Mouse (Mus musculus) intestine, embryonic 14.5 days (tissue): ENCODE measurements at regions not wholly inside any gene's neighbourhood (a gene's known extent, or its start where the extent isn't known, plus 50 kb on each side); places are given as distances from the start of the nearest gene placed in this dataset.

Experiments used
- ATAC-seq: fragments of 200-750 bp; cut with Nextera tagmentation; replicated peaks from 2 replicates; pipeline ENCODE4 v1.8.0; 2017; ENCODE audit warnings: low read depth, moderate number of reproducible peaks, moderate TSS enrichment, moderate library complexity; ENCODE audit not compliant: low FRiP score, low TSS enrichment
- DNase-seq: peaks from one replicate; pipeline ENCODE4 v3.0.0-alpha.2; 2018; ENCODE audit warnings: low spot score
- H3K27ac ChIP-seq: fragments of 300-500 bp; sonication (generic); 2 replicates; pipeline ENCODE4 v1.5.1; 2014; ENCODE audit warnings: low read depth, mild to moderate bottlenecking, control low read depth
- H3K27me3 ChIP-seq: fragments of 300-500 bp; sonication (generic); replicated peaks from 2 replicates; pipeline ENCODE4 v1.6.1; 2014; ENCODE audit warnings: low read length, control low read depth; ENCODE audit not compliant: control insufficient read depth, insufficient read depth
- H3K36me3 ChIP-seq: fragments of 300-500 bp; sonication (generic); 2 replicates; pipeline ENCODE4 v1.6.1; 2014; ENCODE audit warnings: low read length, control low read depth; ENCODE audit not compliant: control insufficient read depth, insufficient read depth
- H3K4me1 ChIP-seq: fragments of 300-500 bp; sonication (generic); replicated peaks from 2 replicates; pipeline ENCODE4 v1.6.1; 2014; ENCODE audit warnings: low read length, control low read depth, mixed read lengths; ENCODE audit not compliant: control insufficient read depth, insufficient read depth
- H3K4me2 ChIP-seq: fragments of 300-500 bp; sonication (generic); 2 replicates; pipeline ENCODE4 v1.6.1; 2014; ENCODE audit warnings: low read length
- H3K4me3 ChIP-seq: fragments of 300-500 bp; sonication (generic); 2 replicates; pipeline ENCODE4 v1.5.1; 2014; ENCODE audit warnings: low read depth, low read length, control low read depth, mixed read lengths
- H3K9ac ChIP-seq: fragments of 300-500 bp; sonication (generic); 2 replicates; pipeline ENCODE4 v1.6.1; 2014; ENCODE audit warnings: mild to moderate bottlenecking, low read length
- H3K9me3 ChIP-seq: fragments of 300-500 bp; sonication (generic); 2 replicates; pipeline ENCODE4 v1.6.1; 2016; ENCODE audit warnings: low read length, control low read depth; ENCODE audit not compliant: control insufficient read depth
- whole genome bisulfite sequencing: fragments of 180-500 bp; shearing (Covaris S2); extraction: QIAGEN DNeasy Blood & Tissue Kit; methylation state at CpG from one replicate; pipeline ENCODE4 v1.1.7; 2014; 5-methylcytosine and 5-hydroxymethylcytosine counted together

- H3K4me2 ChIP-seq = no peak overlapping the region
- H3K4me3 ChIP-seq = no peak overlapping the region
- ATAC-seq (no peak), DNase-seq (no peak)
- no peaks in the 10 kb centered on the region for H3K36me3 ChIP-seq
- no peak overlapping the region for H3K27ac ChIP-seq
- no peaks in the 10 kb centered on the region for H3K27me3 ChIP-seq
- H3K9me3 ChIP-seq = no peaks in the 10 kb centered on the region
- WGBS = 36% methylated on average over 13 of the region's 13 CpGs
- H3K4me1 ChIP-seq = no peaks in the 10 kb centered on the region
- no peak overlapping the region for H3K9ac ChIP-seq
Measured at GRCm38 (mm10) chr12:29141132-29141531, 387.1 kb upstream of the Myt1l start.

GRCm38 (mm10) chr12:29141855-29142254, 386.3 kb upstream of the Myt1l start:
- Histone ChIP-seq H3K4me3 (no peak overlapping the region), H3K36me3 (no peaks in the 10 kb centered on the region), H3K9ac (no peak overlapping the region), H3K4me2 (no peak overlapping the region), H3K4me1 (no peaks in the 10 kb centered on the region), H3K27me3 (no peaks in the 10 kb centered on the region), H3K27ac (no peak overlapping the region), H3K9me3 (no peaks in the 10 kb centered on the region)
- WGBS = 85% methylated on average over 8 of the region's 8 CpGs
- no peak for ATAC-seq
- DNase-seq = no peak

GRCm38 (mm10) chr12:29143297-29143696, 384.9 kb upstream of the Myt1l start:
- no peak for ATAC-seq
- Histone ChIP-seq H3K9me3 (no peaks in the 10 kb centered on the region), H3K4me1 (no peaks in the 10 kb centered on the region), H3K4me3 (no peak overlapping the region), H3K36me3 (no peaks in the 10 kb centered on the region), H3K4me2 (no peak overlapping the region), H3K27ac (no peak overlapping the region), H3K9ac (no peak overlapping the region), H3K27me3 (no peaks in the 10 kb centered on the region)
- WGBS = 68% methylated on average over 8 of the region's 8 CpGs
- no peak for DNase-seq

GRCm38 (mm10) chr12:29160920-29161319, 367.3 kb upstream of the Myt1l start:
- Histone ChIP-seq H3K36me3 (no peaks in the 10 kb centered on the region), H3K4me1 (no peaks in the 10 kb centered on the region), H3K27ac (no peak overlapping the region), H3K4me3 (no peak overlapping the region), H3K9ac (no peak overlapping the region), H3K4me2 (no peak overlapping the region), H3K9me3 (no peaks in the 10 kb centered on the region), H3K27me3 (no peaks in the 10 kb centered on the region)
- 100% methylated on average over 1 of the region's 1 CpGs for WGBS
- DNase-seq (no peak), ATAC-seq (no peak)

GRCm38 (mm10) chr12:29161546-29161945, 366.6 kb upstream of the Myt1l start:
- no peaks in the 10 kb centered on the region for H3K36me3 ChIP-seq
- H3K4me1 ChIP-seq = no peaks in the 10 kb centered on the region
- H3K9me3 ChIP-seq = no peaks in the 10 kb centered on the region
- no peak for ATAC-seq
- DNase-seq = no peak
- H3K4me3 ChIP-seq = no peak overlapping the region
- no peaks in the 10 kb centered on the region for H3K27me3 ChIP-seq
- H3K9ac ChIP-seq = no peak overlapping the region
- 26% methylated on average over 2 of the region's 2 CpGs for WGBS
- H3K4me2 ChIP-seq = no peak overlapping the region
- H3K27ac ChIP-seq = no peak overlapping the region

- Histone ChIP-seq H3K9me3 (no peaks in the 10 kb centered on the region), H3K4me1 (no peaks in the 10 kb centered on the region), H3K36me3 (no peaks in the 10 kb centered on the region), H3K9ac (no peak overlapping the region), H3K4me2 (no peak overlapping the region), H3K27ac (no peak overlapping the region), H3K4me3 (no peak overlapping the region), H3K27me3 (no peaks in the 10 kb centered on the region)
- 78% methylated on average over 2 of the region's 2 CpGs for WGBS
- DNase-seq (no peak), ATAC-seq (no peak)
Measured at GRCm38 (mm10) chr12:29164701-29165100, 363.5 kb upstream of the Myt1l start.

GRCm38 (mm10) chr12:29166316-29166715, 361.9 kb upstream of the Myt1l start:
- H3K4me3 ChIP-seq = no peak overlapping the region
- no peaks in the 10 kb centered on the region for H3K9me3 ChIP-seq
- H3K27me3 ChIP-seq = no peaks in the 10 kb centered on the region
- no peaks in the 10 kb centered on the region for H3K36me3 ChIP-seq
- H3K4me2 ChIP-seq = no peak overlapping the region
- H3K9ac ChIP-seq = no peak overlapping the region
- no peak for ATAC-seq
- no peaks in the 10 kb centered on the region for H3K4me1 ChIP-seq
- no peak overlapping the region for H3K27ac ChIP-seq
- no peak for DNase-seq
- 42% methylated on average over 2 of the region's 2 CpGs for WGBS

GRCm38 (mm10) chr12:29167922-29168321, 360.3 kb upstream of the Myt1l start:
- H3K27ac ChIP-seq = no peak overlapping the region
- no peaks in the 10 kb centered on the region for H3K4me1 ChIP-seq
- H3K9me3 ChIP-seq = no peaks in the 10 kb centered on the region
- H3K4me3 ChIP-seq = no peak overlapping the region
- no peak overlapping the region for H3K9ac ChIP-seq
- no peaks in the 10 kb centered on the region for H3K27me3 ChIP-seq
- WGBS = 84% methylated on average over 6 of the region's 6 CpGs
- no peak overlapping the region for H3K4me2 ChIP-seq
- no peaks in the 10 kb centered on the region for H3K36me3 ChIP-seq
- DNase-seq (no peak), ATAC-seq (no peak)

GRCm38 (mm10) chr12:29175698-29176440, 352.3 kb upstream of the Myt1l start:
- DNase-seq (no peak), ATAC-seq (no peak)
- H3K9ac ChIP-seq = no peak overlapping the region
- H3K4me2 ChIP-seq = no peak overlapping the region
- no peak overlapping the region for H3K4me3 ChIP-seq
- no peaks in the 10 kb centered on the region for H3K27me3 ChIP-seq
- H3K27ac ChIP-seq = no peak overlapping the region
- WGBS = 72% methylated on average over 10 of the region's 10 CpGs
- no peaks in the 10 kb centered on the region for H3K4me1 ChIP-seq
- H3K36me3 ChIP-seq = no peaks in the 10 kb centered on the region
- H3K9me3 ChIP-seq = no peaks in the 10 kb centered on the region
